Mouse (Mus musculus) C2C12 (cell line): ENCODE measurements at regions not wholly inside any gene's neighbourhood (a gene's known extent, or its start where the extent isn't known, plus 50 kb on each side); places are given as distances from the start of the nearest gene placed in this dataset.

Experiments
- H3K27me3 ChIP-seq: one replicate; pipeline ENCODE4 v1.6.1; 2011; ENCODE audit not compliant: control insufficient read depth, insufficient read depth, insufficient read length
- H3K36me3 ChIP-seq: one replicate; pipeline ENCODE4 v1.6.1; 2011; ENCODE audit not compliant: control insufficient read depth, insufficient read depth
- H3K4me3 ChIP-seq: one replicate; pipeline ENCODE4 v1.5.1; 2011; ENCODE audit warnings: mild to moderate bottlenecking, control low read depth; ENCODE audit not compliant: poor library complexity, insufficient read depth, severe bottlenecking
- H3K79me2 ChIP-seq: one replicate; pipeline ENCODE4 v1.6.1; 2011; ENCODE audit not compliant: control insufficient read depth, insufficient read depth
- H3K79me3 ChIP-seq: one replicate; pipeline ENCODE4 v1.6.1; 2011; ENCODE audit warnings: low read depth, control low read depth
- H3ac ChIP-seq: one replicate; pipeline ENCODE3; 2011; ENCODE audit warnings: low read depth; ENCODE audit not compliant: control insufficient read depth, insufficient read length
- CEBPB ChIP-seq: IDR thresholded peaks from one replicate; pipeline ENCODE4 v1.6.1; 2011; ENCODE audit warnings: low read depth, mild to moderate bottlenecking, control low read depth, moderate library complexity
- CTCF ChIP-seq: IDR thresholded peaks from one replicate; pipeline ENCODE4 v1.5.1; 2011; ENCODE audit not compliant: control insufficient read depth, insufficient read depth, insufficient read length
- FOSL1 ChIP-seq: IDR thresholded peaks from one replicate; pipeline ENCODE4 v1.8.0; 2011; ENCODE audit warnings: mild to moderate bottlenecking, low read length; ENCODE audit not compliant: poor library complexity, insufficient read depth, severe bottlenecking
- MAX ChIP-seq: IDR thresholded peaks from one replicate; pipeline ENCODE4 v1.6.1; 2011; ENCODE audit warnings: mild to moderate bottlenecking, control low read depth
- MYOD1 ChIP-seq: IDR thresholded peaks from one replicate; pipeline ENCODE4 v1.6.1; 2011; ENCODE audit warnings: low read depth; ENCODE audit not compliant: control insufficient read depth, insufficient read length
- MYOG ChIP-seq: IDR thresholded peaks from one replicate; pipeline ENCODE4 v1.6.1; 2011; ENCODE audit not compliant: control insufficient read depth, insufficient read length; ENCODE audit errors: extremely low read depth
- USF1 ChIP-seq: IDR thresholded peaks from one replicate; pipeline ENCODE4 v1.6.1; 2011; ENCODE audit warnings: low read depth, mild to moderate bottlenecking, control low read depth, moderate library complexity

GRCm38 (mm10) chr3:38009168-38009567, 284.9 kb upstream of the Gm5148 start:
- H3ac ChIP-seq: no peak overlapping the region
- H3K79me2 ChIP-seq: no peaks in the 10 kb centered on the region
- H3K79me3 ChIP-seq: no peaks in the 10 kb centered on the region
- no peaks in the 10 kb centered on the region for H3K36me3 ChIP-seq
- no peaks in the 10 kb centered on the region for H3K27me3 ChIP-seq
- TF ChIP-seq FOSL1 (no peak), CEBPB (no peak), MAX (no peak), USF1 (no peak), CTCF (no peak), MYOG (no peak), MYOD1 (no peak)
- no peak overlapping the region for H3K4me3 ChIP-seq

- no peaks in the 10 kb centered on the region for H3K79me3 ChIP-seq
- TF ChIP-seq MYOD1 (no peak), USF1 (peak; percentile 19), CEBPB (no peak)
- no peaks in the 10 kb centered on the region for H3K36me3 ChIP-seq
- no peak overlapping the region for H3ac ChIP-seq
- no peaks in the 10 kb centered on the region for H3K27me3 ChIP-seq
- H3K79me2 ChIP-seq: no peaks in the 10 kb centered on the region
- H3K4me3 ChIP-seq: no peak overlapping the region
These were observed 284.0 kb upstream of the Gm5148 start for GRCm38 (mm10) chr3:38008321-38008720.

GRCm38 (mm10) chr3:38007626-38008025, 283.3 kb upstream of the Gm5148 start:
- no peaks in the 10 kb centered on the region for H3K36me3 ChIP-seq
- no peak for TF ChIP-seq MYOD1
- no peak for TF ChIP-seq MAX
- TF ChIP-seq CTCF: no peak
- TF ChIP-seq CEBPB: no peak
- TF ChIP-seq FOSL1: no peak
- no peak for TF ChIP-seq USF1
- no peaks in the 10 kb centered on the region for H3K79me2 ChIP-seq
- no peaks in the 10 kb centered on the region for H3K79me3 ChIP-seq
- no peaks in the 10 kb centered on the region for H3K27me3 ChIP-seq
- H3ac ChIP-seq: no peak overlapping the region
- H3K4me3 ChIP-seq: no peak overlapping the region

GRCm38 (mm10) chr3:38002275-38002674, 278.0 kb upstream of the Gm5148 start:
- H3K79me2 ChIP-seq: no peaks in the 10 kb centered on the region
- TF ChIP-seq MYOG: no peak
- no peak for TF ChIP-seq CTCF
- no peak for TF ChIP-seq CEBPB
- no peak for TF ChIP-seq FOSL1
- no peak for TF ChIP-seq MAX
- TF ChIP-seq MYOD1: no peak
- TF ChIP-seq USF1: no peak
- H3K27me3 ChIP-seq: no peaks in the 10 kb centered on the region
- no peaks in the 10 kb centered on the region for H3K36me3 ChIP-seq
- H3K4me3 ChIP-seq: no peak overlapping the region
- no peaks in the 10 kb centered on the region for H3K79me3 ChIP-seq
- no peak overlapping the region for H3ac ChIP-seq

GRCm38 (mm10) chr3:37999779-38000178, 275.5 kb upstream of the Gm5148 start:
- Histone ChIP-seq H3K36me3 (no peaks in the 10 kb centered on the region), H3K27me3 (no peaks in the 10 kb centered on the region), H3ac (no peak overlapping the region), H3K4me3 (no peak overlapping the region), H3K79me3 (no peaks in the 10 kb centered on the region), H3K79me2 (no peaks in the 10 kb centered on the region)
- TF ChIP-seq MYOD1 (no peak), FOSL1 (no peak), USF1 (no peak), CEBPB (no peak), CTCF (no peak), MYOG (no peak), MAX (no peak)

- TF ChIP-seq CTCF (no peak), MYOG (no peak), MAX (no peak), CEBPB (no peak), FOSL1 (no peak), USF1 (no peak), MYOD1 (no peak)
- Histone ChIP-seq H3K36me3 (no peaks in the 10 kb centered on the region), H3K79me3 (no peaks in the 10 kb centered on the region), H3K79me2 (no peaks in the 10 kb centered on the region), H3K27me3 (no peaks in the 10 kb centered on the region), H3ac (no peak overlapping the region), H3K4me3 (no peak overlapping the region)
These were observed 273.7 kb upstream of the Gm5148 start for GRCm38 (mm10) chr3:37997998-37998397.
